Mouse (Mus musculus): ENCODE data around the gene Wbp2nl. TPM values are rescaled to one million over a fixed set of nuclear protein-coding genes. Genes with fewer than 3 reads are reported as not detected.

The Wbp2nl gene
- total and polyA plus RNA-seq, 3 experiments, result not detected

DNA sequence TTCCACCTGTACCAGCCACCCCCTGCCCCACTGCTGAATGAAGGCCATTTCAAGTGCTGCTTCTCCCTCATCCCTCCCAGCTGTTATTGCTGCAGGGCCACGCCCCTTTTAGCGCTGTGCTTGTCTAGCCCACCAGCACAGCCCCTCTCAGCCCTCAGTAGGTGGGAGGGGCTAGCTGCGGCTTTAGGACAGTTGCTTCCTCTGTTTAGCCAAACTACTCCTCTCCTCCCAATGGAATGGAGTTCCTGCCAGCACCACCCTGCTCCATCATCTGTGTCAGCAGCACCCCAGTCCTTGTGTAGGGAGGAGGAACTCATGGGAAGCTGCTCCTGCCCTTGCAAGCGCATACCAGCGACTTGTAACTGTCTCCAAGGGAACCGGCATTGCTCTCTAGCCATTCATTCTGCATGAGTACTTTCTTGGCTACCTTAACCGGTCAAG, 5.5 kb upstream of the Wbp2nl start:
- no peak for DNase-seq (ENCODE audit: low read depth, low spot score)
- Histone ChIP-seq H3K36me3 (ENCODE audit: control insufficient read depth in 1 of 2, insufficient read depth in 2 of 2, low read length in 2 of 2) (no peaks in the 10 kb centered on the region), H3K4me3 (ENCODE audit: control insufficient read depth in 1 of 2, insufficient read depth in 1 of 2, low read depth in 2 of 2, low read length in 2 of 2) (no peak overlapping the region), H3K27ac (ENCODE audit: control insufficient read depth, low read depth, low read length) (no peak overlapping the region), H3K27me3 (ENCODE audit: control insufficient read depth in 1 of 2, insufficient read depth in 2 of 2, low read length in 2 of 2) (peaks cover 7 to 8% of the 10 kb centered on the region in 2 experiments), H3K79me2 (ENCODE audit: control insufficient read depth, insufficient read depth, low read length, poor library complexity) (no peaks in the 10 kb centered on the region), H3K9me3 (replicated peaks; ENCODE audit: insufficient read depth, low read length) (no peaks in the 10 kb centered on the region), H3K4me1 (ENCODE audit: control insufficient read depth in 1 of 2, insufficient read depth in 2 of 2, low read length in 2 of 2) (no peaks in the 10 kb centered on the region), H3K9ac (ENCODE audit: control insufficient read depth, low read depth, low read length, poor library complexity, severe bottlenecking) (no peak overlapping the region)
- TF ChIP-seq NELFE (IDR thresholded peaks at IDR 0.05; ENCODE audit: low read depth, low read length) (no peak), CHD2 (IDR thresholded peaks at IDR 0.05; ENCODE audit: low read length) (no peak), ETS1 (IDR thresholded peaks at IDR 0.05; ENCODE audit: low read depth, low read length) (no peak), POLR2AphosphoS5 (IDR thresholded peaks at IDR 0.05; ENCODE audit: borderline replicate concordance, low read depth, low read length) (no peak), TAL1 (IDR thresholded peaks at IDR 0.05; ENCODE audit: low read length) (no peak), SIN3A (IDR thresholded peaks at IDR 0.05; ENCODE audit: low read length) (no peak), SMC3 (IDR thresholded peaks at IDR 0.05; ENCODE audit: low read depth, low read length) (no peak)

- H3K27me3 ChIP-seq (ENCODE audit: control insufficient read depth in 1 of 2, insufficient read depth in 2 of 2, low read length in 2 of 2), result peaks cover 5 to 6% of the 10 kb centered on the region in 2 experiments
These were observed 4.7 kb upstream of the Wbp2nl start for GRCm38 (mm10) chr15:82294059-82294458.

DNA sequence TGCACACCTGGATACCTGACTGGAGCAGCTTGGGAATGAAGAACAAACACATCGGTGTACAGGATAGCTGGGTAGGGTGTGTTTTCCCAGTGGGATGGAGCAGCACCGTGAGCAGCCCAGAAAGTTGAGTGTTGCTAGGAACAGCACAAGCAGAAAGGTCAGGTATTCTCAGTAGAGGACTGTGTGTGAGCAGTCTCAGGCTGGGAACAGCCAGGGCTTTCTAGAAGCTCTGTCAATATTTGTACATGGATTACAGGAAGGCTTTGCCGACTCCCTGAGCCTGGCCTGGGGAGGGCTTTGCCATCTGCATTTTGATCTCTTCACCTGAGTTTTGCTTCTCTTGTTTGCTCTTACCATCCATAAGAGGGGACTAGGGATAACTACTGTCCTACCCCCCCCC, 8.4 kb downstream of the Wbp2nl start:
- no peak overlapping the region for H3K9ac ChIP-seq (ENCODE audit: control insufficient read depth, low read depth, low read length, poor library complexity, severe bottlenecking)
- H3K27me3 ChIP-seq (ENCODE audit: control insufficient read depth in 1 of 2, insufficient read depth in 2 of 2, low read length in 2 of 2), result peaks cover 9% of the 10 kb centered on the region in 2 experiments
- H3K4me1 ChIP-seq (ENCODE audit: control insufficient read depth in 1 of 2, insufficient read depth in 2 of 2, low read length in 2 of 2), result no peaks in the 10 kb centered on the region
- DNase-seq (ENCODE audit: low read depth, low spot score), result no peak
- H3K27ac ChIP-seq (ENCODE audit: control insufficient read depth, low read depth, low read length), result no peak overlapping the region
- H3K9me3 ChIP-seq (replicated peaks; ENCODE audit: insufficient read depth, low read length), result no peaks in the 10 kb centered on the region
- no peak for TF ChIP-seq SIN3A (IDR thresholded peaks at IDR 0.05; ENCODE audit: low read length)
- no peak for TF ChIP-seq MAFK (IDR thresholded peaks at IDR 0.05; ENCODE audit: borderline replicate concordance, low read depth, low read length)
- no peak for TF ChIP-seq MXI1 (IDR thresholded peaks at IDR 0.05; ENCODE audit: low read depth, low read length)
- no peak for TF ChIP-seq TBP (IDR thresholded peaks at IDR 0.05; ENCODE audit: low read depth, low read length)
- no peak for TF ChIP-seq POLR2AphosphoS5 (IDR thresholded peaks at IDR 0.05; ENCODE audit: borderline replicate concordance, low read depth, low read length)
- TF ChIP-seq KAT2A (conservative IDR thresholded peaks at IDR 0.05; ENCODE audit: low read depth, low read length), result no peak
- no peak for TF ChIP-seq MYB (IDR thresholded peaks at IDR 0.05; ENCODE audit: low read depth, low read length)
- no peak for TF ChIP-seq USF2 (IDR thresholded peaks at IDR 0.05; ENCODE audit: borderline replicate concordance in 1 of 2, insufficient read depth in 1 of 2, low read depth in 1 of 2, low read length in 2 of 2)
- no peak for TF ChIP-seq UBTF (IDR thresholded peaks at IDR 0.05; ENCODE audit: borderline replicate concordance, insufficient read depth, low read depth, low read length)
- H3K4me3 ChIP-seq (ENCODE audit: control insufficient read depth in 1 of 2, insufficient read depth in 1 of 2, low read depth in 2 of 2, low read length in 2 of 2), result no peak overlapping the region
- no peaks in the 10 kb centered on the region for H3K36me3 ChIP-seq (ENCODE audit: control insufficient read depth in 1 of 2, insufficient read depth in 2 of 2, low read length in 2 of 2)
- H3K79me2 ChIP-seq (ENCODE audit: control insufficient read depth, insufficient read depth, low read length, poor library complexity), result no peaks in the 10 kb centered on the region

More at GRCm38 (mm10) chr15:82294059-82294458, 4.7 kb upstream of the Wbp2nl start:
- H3K36me3 ChIP-seq (ENCODE audit: control insufficient read depth in 1 of 2, insufficient read depth in 2 of 2, low read length in 2 of 2), result no peaks in the 10 kb centered on the region
- no peaks in the 10 kb centered on the region for H3K79me2 ChIP-seq (ENCODE audit: control insufficient read depth, insufficient read depth, low read length, poor library complexity)
- TF ChIP-seq GABPA (IDR thresholded peaks at IDR 0.05; ENCODE audit: low read depth, low read length) (no peak), NRF1 (IDR thresholded peaks at IDR 0.05; ENCODE audit: insufficient read depth, low read depth, low read length, poor library complexity, severe bottlenecking) (no peak), CTCF (IDR thresholded peaks at IDR 0.05 in 2 of 3, conservative IDR thresholded peaks at IDR 0.05 in 1 of 3; ENCODE audit: control insufficient read depth in 1 of 3, insufficient read depth in 1 of 3, low read depth in 2 of 3, low read length in 3 of 3, poor library complexity in 1 of 3, severe bottlenecking in 1 of 3) (peak; percentile 37 to 66 (median 50)), SMC3 (IDR thresholded peaks at IDR 0.05; ENCODE audit: low read depth, low read length) (peak; percentile 65), RAD21 (IDR thresholded peaks at IDR 0.05; ENCODE audit: low read depth, low read length) (peak; percentile 77), ETS1 (IDR thresholded peaks at IDR 0.05; ENCODE audit: low read depth, low read length) (no peak), CHD2 (IDR thresholded peaks at IDR 0.05; ENCODE audit: low read length) (peak; percentile 53; the same call in 1 of the 2 replicates), UBTF (IDR thresholded peaks at IDR 0.05; ENCODE audit: borderline replicate concordance, insufficient read depth, low read depth, low read length) (no peak), MAZ (IDR thresholded peaks at IDR 0.05; ENCODE audit: low read depth, low read length) (0 out of 2 replicates have a peak, but pooled peaks have one; percentile 29), ZC3H11A (IDR thresholded peaks at IDR 0.05; ENCODE audit: low read depth, low read length) (peak; percentile 63), BHLHE40 (IDR thresholded peaks at IDR 0.05; ENCODE audit: borderline replicate concordance, low read depth, low read length) (peak; percentile 32; the same call in 1 of the 2 replicates), MAX (IDR thresholded peaks at IDR 0.05; ENCODE audit: low read length) (no peak), MAFK (IDR thresholded peaks at IDR 0.05; ENCODE audit: borderline replicate concordance, low read depth, low read length) (no peak), KAT2A (conservative IDR thresholded peaks at IDR 0.05; ENCODE audit: low read depth, low read length) (no peak)
- no peaks in the 10 kb centered on the region for H3K9me3 ChIP-seq (replicated peaks; ENCODE audit: insufficient read depth, low read length)
- DNase-seq (ENCODE audit: low read depth, low spot score), result peak; percentile 21
- no peak overlapping the region for H3K27ac ChIP-seq (ENCODE audit: control insufficient read depth, low read depth, low read length)
- no peak overlapping the region for H3K4me3 ChIP-seq (ENCODE audit: control insufficient read depth in 1 of 2, insufficient read depth in 1 of 2, low read depth in 2 of 2, low read length in 2 of 2)
- H3K4me1 ChIP-seq (ENCODE audit: control insufficient read depth in 1 of 2, insufficient read depth in 2 of 2, low read length in 2 of 2), result no peaks in the 10 kb centered on the region
- no peak overlapping the region for H3K9ac ChIP-seq (ENCODE audit: control insufficient read depth, low read depth, low read length, poor library complexity, severe bottlenecking)
